Mouse (Mus musculus): ENCODE measurements around the gene Dcun1d3.

Gene Dcun1d3

DNA sequence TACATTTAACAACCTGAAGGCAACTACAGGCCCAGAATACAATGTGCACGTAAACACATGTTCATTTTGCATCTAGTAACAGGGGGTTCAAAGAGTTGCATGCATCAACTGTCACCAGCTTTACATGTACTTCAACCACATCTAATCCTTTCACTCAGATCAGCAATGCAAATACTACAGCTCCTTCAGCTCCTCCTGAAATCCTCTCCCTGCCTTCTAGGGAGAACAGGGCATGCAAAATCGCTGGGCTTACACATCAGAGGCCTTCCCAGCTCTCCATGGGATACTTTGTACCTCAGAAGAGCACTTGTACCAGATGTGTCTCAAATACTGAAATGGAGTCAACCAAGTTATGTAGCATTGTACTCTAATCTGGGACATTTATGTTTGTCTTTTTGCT, 23.0 kb downstream of the Dcun1d3 start:
- no peak for DNase-seq (ENCODE audit: low spot score in 2 of 2)

- DNase-seq (ENCODE audit: low spot score in 2 of 2): no peak
Observed at GRCm38 (mm10) chr7:119872204-119872603, 23.9 kb downstream of the Dcun1d3 start.

DNA sequence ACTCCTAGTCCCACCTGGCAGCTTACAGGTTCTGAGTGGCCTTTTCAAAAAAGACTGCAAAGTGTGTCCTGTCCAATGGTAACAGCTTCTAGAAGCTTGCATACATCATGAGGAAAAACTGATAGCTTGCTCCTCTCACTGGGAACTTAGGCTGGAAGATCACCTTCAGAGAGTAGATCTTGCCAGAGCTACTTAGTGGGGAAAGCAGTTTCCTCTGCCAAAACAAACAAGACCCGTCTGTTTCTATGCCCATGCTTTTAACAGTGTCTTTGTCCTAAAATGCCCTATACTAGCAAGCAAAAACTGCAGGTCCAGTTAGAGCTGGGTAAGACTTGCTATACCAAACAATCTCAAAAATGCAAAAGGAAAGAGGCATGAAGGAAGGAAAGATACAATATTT, 30.0 kb downstream of the Dcun1d3 start:
- DNase-seq (ENCODE audit: low spot score in 2 of 2): no peak

GRCm38 (mm10) chr7:119864500-119864899, 31.6 kb downstream of the Dcun1d3 start:
- DNase-seq (ENCODE audit: low spot score in 2 of 2): no peak

DNA sequence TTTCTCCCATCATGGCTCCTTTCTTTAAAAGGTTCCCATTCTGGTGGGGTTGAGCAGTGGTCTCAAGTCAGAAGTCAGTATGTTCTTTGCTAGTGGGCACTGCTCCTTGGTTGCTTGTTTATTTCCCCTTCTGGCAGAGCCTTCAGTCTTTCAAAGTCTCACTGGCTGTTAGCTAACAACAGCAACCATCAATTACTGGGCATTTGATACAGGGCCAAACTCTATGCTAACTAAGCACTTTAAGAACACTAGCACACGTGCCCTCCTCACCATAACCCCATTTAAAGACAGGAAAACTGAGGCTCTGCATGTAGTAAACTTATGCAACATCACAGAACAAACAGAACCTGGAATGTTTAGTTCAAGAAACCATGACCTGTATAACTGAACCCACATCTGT, 33.9 kb downstream of the Dcun1d3 start:
- no peak for DNase-seq (ENCODE audit: low spot score in 2 of 2)

DNA sequence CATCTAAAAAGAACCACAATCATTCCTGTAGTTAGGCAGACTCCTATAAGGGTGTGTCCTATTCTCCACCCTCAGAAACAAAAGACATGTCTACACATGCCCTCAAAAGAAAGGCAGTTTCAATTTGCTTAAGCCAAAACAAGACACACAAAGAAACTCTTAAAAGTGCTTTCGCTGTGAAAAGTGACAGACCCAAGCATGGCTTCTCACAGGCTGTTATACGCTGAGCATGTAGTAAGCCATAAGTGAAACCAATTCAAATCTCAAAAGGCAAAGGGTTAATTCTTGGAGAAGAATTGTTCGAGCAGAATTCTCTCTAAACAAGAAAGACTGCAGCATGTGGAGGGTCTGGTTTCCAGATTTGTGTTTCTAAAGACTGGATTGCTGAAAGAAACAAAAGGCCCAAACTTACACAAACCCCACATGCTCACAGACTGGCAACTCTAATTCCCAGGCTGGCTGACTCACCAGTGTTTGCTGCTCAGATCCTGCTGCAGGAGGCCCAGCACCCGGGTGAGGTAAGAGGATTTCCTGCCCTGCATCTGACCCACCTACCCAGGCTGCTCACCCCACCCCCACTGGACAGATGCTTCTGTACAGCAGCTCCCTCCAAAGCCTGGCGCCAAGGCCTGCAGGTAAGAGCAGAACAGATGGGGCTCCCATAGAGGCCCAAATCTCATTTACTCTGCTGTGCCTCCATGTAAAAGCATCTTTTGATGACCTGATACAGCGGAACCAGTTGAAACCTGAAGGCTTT, 34.6 kb downstream of the Dcun1d3 start:
- DNase-seq (ENCODE audit: low spot score in 2 of 2): peak; percentile 36 to 43

- no peak for DNase-seq (ENCODE audit: low spot score in 2 of 2)
Observed at GRCm38 (mm10) chr7:119860971-119861334, 35.1 kb downstream of the Dcun1d3 start.

GRCm38 (mm10) chr7:119860554-119860953, 35.5 kb downstream of the Dcun1d3 start:
- DNase-seq (ENCODE audit: low spot score in 2 of 2): no peak

- DNase-seq (ENCODE audit: low spot score in 2 of 2): no peak
Observed at GRCm38 (mm10) chr7:119860116-119860515, 36.0 kb downstream of the Dcun1d3 start.

- peak; percentile 5 to 10 for DNase-seq (ENCODE audit: low spot score in 2 of 2)
Observed at GRCm38 (mm10) chr7:119859476-119859875, 36.6 kb downstream of the Dcun1d3 start.

DNA sequence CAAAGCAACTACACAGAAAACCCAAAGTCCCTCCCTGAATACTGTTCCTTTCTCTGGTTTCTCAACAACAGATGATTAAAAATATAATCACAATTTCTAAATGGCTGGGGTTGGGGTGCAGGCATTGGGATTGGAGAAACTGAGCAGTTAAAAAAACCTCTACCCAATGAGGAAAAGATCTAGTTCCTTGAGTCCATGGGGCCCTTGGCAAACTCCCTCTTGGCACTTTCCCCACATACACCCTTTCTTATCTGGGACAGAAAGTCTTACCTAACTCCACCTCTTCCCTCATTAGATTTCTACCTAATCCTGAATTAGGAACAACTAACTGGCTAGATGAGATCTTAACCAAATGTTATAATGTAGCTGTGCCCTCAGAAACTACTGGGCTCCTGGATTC, 41.1 kb downstream of the Dcun1d3 start:
- no peak for DNase-seq (ENCODE audit: low spot score in 2 of 2)

- no peak for DNase-seq (ENCODE audit: low spot score in 2 of 2)
Observed at GRCm38 (mm10) chr7:119854362-119854761, 41.7 kb downstream of the Dcun1d3 start.

GRCm38 (mm10) chr7:119853186-119853585, 42.9 kb downstream of the Dcun1d3 start:
- DNase-seq (ENCODE audit: low spot score in 2 of 2): no peak

DNA sequence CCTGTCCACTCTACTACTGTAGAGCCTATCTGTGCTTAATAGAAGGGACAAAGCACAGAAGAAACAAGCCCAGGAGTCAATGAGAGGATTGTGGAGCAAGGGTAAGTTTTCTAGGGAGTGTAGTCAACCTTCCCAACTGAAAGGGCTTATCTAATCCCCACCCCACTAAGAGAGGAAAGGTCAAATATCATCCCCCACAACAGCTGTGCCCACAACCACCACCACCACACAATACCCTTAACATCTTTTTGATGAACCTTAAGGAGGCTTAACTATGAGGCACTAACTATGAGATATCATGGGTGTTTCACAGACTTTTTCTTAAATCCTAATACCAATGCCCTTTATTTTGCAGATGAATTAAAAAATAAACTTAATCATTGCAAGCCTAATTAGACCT, 43.6 kb downstream of the Dcun1d3 start:
- DNase-seq (ENCODE audit: low spot score in 2 of 2): no peak

GRCm38 (mm10) chr7:119850737-119851136, 45.4 kb downstream of the Dcun1d3 start:
- DNase-seq (ENCODE audit: low spot score in 2 of 2): no peak

DNA sequence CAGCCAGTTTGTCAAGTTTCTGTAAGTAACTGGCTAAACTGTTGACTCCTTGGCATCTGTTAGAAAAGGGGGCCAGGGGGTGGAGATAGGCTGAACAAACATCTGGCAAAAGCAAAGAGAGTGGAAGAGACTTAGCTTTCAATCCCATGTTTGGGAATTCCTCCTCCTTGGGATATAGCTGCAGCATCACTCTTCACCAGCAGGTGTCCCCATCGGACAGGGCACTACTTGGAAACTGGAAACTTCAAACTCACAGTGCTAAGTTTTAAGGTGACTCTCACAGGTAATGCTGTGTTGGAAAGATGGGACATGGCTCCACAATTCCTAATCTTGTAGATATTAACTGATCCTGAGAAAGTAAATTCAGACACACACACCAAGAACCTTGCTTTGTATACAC, 47.0 kb downstream of the Dcun1d3 start:
- peak in 1 of 2 experiments; percentile 21 for DNase-seq (ENCODE audit: low spot score in 2 of 2)

GRCm38 (mm10) chr7:119847396-119847795, 48.7 kb downstream of the Dcun1d3 start:
- no peak for DNase-seq (ENCODE audit: low spot score in 2 of 2)

DNA sequence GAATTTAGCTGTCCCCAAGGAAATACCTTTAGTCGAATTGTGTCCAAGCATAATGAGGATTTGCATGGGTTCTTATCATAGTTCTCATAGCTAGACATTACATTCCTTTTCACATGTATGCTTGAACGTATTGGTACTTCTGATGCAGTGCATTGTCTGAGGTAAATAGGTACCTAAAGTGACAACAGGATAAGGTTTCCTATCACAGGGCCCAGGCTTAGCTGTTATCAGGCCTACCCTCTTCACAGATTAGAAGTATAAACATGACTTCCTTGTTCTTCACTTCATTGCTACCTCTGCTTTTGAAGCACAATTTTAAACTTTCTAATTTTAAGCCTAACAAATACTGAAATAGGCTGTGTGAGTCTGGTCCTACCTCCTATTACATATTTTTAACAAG, 50.6 kb downstream of the Dcun1d3 start:
- no peak for DNase-seq (ENCODE audit: low spot score in 2 of 2)

GRCm38 (mm10) chr7:119841820-119842449, 54.2 kb downstream of the Dcun1d3 start:
- DNase-seq (ENCODE audit: low spot score in 2 of 2): no peak

GRCm38 (mm10) chr7:119835996-119836777, 59.9 kb downstream of the Dcun1d3 start:
- peak in 1 of 2 experiments; percentile 16 for DNase-seq (ENCODE audit: low spot score in 2 of 2)

GRCm38 (mm10) chr7:119835371-119835770, 60.7 kb downstream of the Dcun1d3 start:
- no peak for DNase-seq (ENCODE audit: low spot score in 2 of 2)

- no peak for DNase-seq (ENCODE audit: low spot score in 2 of 2)
Observed at GRCm38 (mm10) chr7:119808723-119809122, 87.4 kb downstream of the Dcun1d3 start.

DNA sequence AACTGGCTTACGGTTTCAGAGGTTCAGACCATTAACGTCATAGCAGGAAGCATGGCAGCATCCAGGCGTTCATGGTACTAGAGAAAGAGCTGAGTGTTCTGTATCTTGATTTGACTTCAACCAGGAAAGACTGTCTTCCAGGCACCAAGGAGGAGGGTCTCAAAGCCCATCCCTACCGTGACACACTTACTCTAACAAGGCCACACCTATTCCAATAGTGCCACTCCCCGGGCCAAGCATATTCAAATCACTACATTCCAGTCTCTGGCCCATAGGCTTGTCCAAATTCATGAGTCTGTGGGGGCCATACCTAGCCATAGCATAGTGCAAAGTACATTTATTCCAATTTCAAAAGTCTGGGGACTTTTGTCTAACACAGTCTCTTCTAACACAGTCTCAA, 88.7 kb downstream of the Dcun1d3 start:
- DNase-seq (ENCODE audit: low spot score in 2 of 2): no peak

Data from thymus, postnatal 10 days (tissue).